In genomic region chr8:74994540-74994939, GRCm38 (mm10) we compare ENCODE assay signal across 8 mouse cellular contexts. TPM values are rescaled to one million over a fixed set of nuclear protein-coding genes. Genes with fewer than 3 reads are reported as not detected.
A peak's percentile ranks its signal among the peaks of the same experiment; 100 is the strongest.
DNase-seq lines count a peak whose midpoint lies in the region; ATAC-seq and TF ChIP-seq lines count a peak whose summit lies in the region.

No protein-coding gene starts in this region.

- peaks cover 14% of the 10 kb centered on the region for H3K36me3 ChIP-seq in heart, embryonic 14.5 days (ENCODE audit: control insufficient read depth, insufficient read depth, low read length)
- H3K36me3 ChIP-seq in limb, embryonic 15.5 days, result peaks cover 11% of the 10 kb centered on the region
- peaks cover 11% of the 10 kb centered on the region for H3K36me3 ChIP-seq in neural tube, embryonic 15.5 days

- peak; percentile 16 for DNase-seq in kidney, adult 9 months
- DNase-seq in kidney, postnatal 25 days, result no peak
- DNase-seq in brain, embryonic 14.5 days (ENCODE audit: low read depth), result peak; percentile 50
- DNase-seq in right cerebral cortex, postnatal 10 days (ENCODE audit: low spot score in 2 of 2), result no peak
- DNase-seq in layer of hippocampus, adult 11-12 months (ENCODE audit: low spot score), result no peak

- H3K27ac ChIP-seq in heart, embryonic 14.5 days (replicated peaks in 1 of 2; ENCODE audit: control insufficient read depth in 1 of 2, insufficient read depth in 1 of 2, low read depth in 2 of 2, low read length in 2 of 2), result peak overlapping the region in 1 of 2 experiments; percentile 95; a peak in 1 of 4 replicates
- peak overlapping the region; percentile 97 for H3K27ac ChIP-seq in limb, embryonic 15.5 days
- peak overlapping the region; percentile 97 for H3K27ac ChIP-seq in neural tube, embryonic 15.5 days (replicated peaks)

- H3K9ac ChIP-seq in heart, embryonic 14.5 days (ENCODE audit: low read length), result peak overlapping the region; percentile 99
- H3K9ac ChIP-seq in limb, embryonic 15.5 days, result no peak overlapping the region
- peak overlapping the region; percentile 99 for H3K9ac ChIP-seq in neural tube, embryonic 15.5 days (replicated peaks)

- H3K4me3 ChIP-seq in heart, embryonic 14.5 days (ENCODE audit: control insufficient read depth in 1 of 2, insufficient read depth in 1 of 2, low read depth in 1 of 2, low read length in 2 of 2), result peak overlapping the region; percentile 87 to 94
- H3K4me3 ChIP-seq in limb, embryonic 15.5 days, result peak overlapping the region; percentile 86
- H3K4me3 ChIP-seq in neural tube, embryonic 15.5 days (replicated peaks), result peak overlapping the region; percentile 87

- no peak for TF ChIP-seq CTCF in brain, embryonic 14.5 days (IDR thresholded peaks at IDR 0.05; ENCODE audit: borderline replicate concordance, extremely low read depth, insufficient read depth, insufficient read length)

- TF ChIP-seq POLR2A in brain, embryonic 14.5 days (IDR thresholded peaks at IDR 0.05; ENCODE audit: borderline replicate concordance, extremely low read depth, insufficient read depth, insufficient read length, poor library complexity, severe bottlenecking), result no peak

- no peaks in the 10 kb centered on the region for H3K27me3 ChIP-seq in heart, embryonic 14.5 days (ENCODE audit: control insufficient read depth, insufficient read depth, low read length)
- H3K27me3 ChIP-seq in limb, embryonic 15.5 days, result no peaks in the 10 kb centered on the region
- H3K27me3 ChIP-seq in neural tube, embryonic 15.5 days (replicated peaks), result 0 out of 2 replicates have a peak, but pooled peaks cover 7% of the 10 kb centered on the region

- H3K9me3 ChIP-seq in heart, embryonic 14.5 days (ENCODE audit: control insufficient read depth, low read length), result no peaks in the 10 kb centered on the region
- H3K9me3 ChIP-seq in limb, embryonic 15.5 days, result no peaks in the 10 kb centered on the region
- H3K9me3 ChIP-seq in neural tube, embryonic 15.5 days (replicated peaks), result no peaks in the 10 kb centered on the region

- peak overlapping the region; percentile 76 for H3K4me2 ChIP-seq in heart, embryonic 14.5 days (ENCODE audit: low read length)
- peak overlapping the region; percentile 58 for H3K4me2 ChIP-seq in limb, embryonic 15.5 days
- peak overlapping the region; percentile 61 for H3K4me2 ChIP-seq in neural tube, embryonic 15.5 days

- WGBS in heart, embryonic 14.5 days, result 9% methylated on average over 7 of the region's 7 CpGs
- WGBS in limb, embryonic 15.5 days, result 2% methylated on average over 7 of the region's 7 CpGs
- 5% methylated on average over 7 of the region's 7 CpGs for WGBS in neural tube, embryonic 15.5 days

- ATAC-seq in heart, embryonic 14.5 days (ENCODE audit: insufficient number of reproducible peaks, insufficient read depth, low FRiP score, low read depth), result no peak
- no peak for ATAC-seq in limb, embryonic 15.5 days (ENCODE audit: insufficient number of reproducible peaks, low FRiP score, low TSS enrichment, low read depth)
- ATAC-seq in neural tube, embryonic 15.5 days (ENCODE audit: low FRiP score), result peak; percentile 13; the same call in 1 of the 2 replicates

- peaks cover 3 to 9% of the 10 kb centered on the region in 2 experiments; a peak in 3 of 4 replicates for H3K4me1 ChIP-seq in heart, embryonic 14.5 days (ENCODE audit: control insufficient read depth in 2 of 2, insufficient read depth in 2 of 2, low read length in 2 of 2)
- peaks cover 4% of the 10 kb centered on the region for H3K4me1 ChIP-seq in limb, embryonic 15.5 days
- H3K4me1 ChIP-seq in neural tube, embryonic 15.5 days, result peaks cover 14% of the 10 kb centered on the region

RNA-seq across cellular contexts. Expression of gene Hmgxb4, which starts 1.4 kb away (rescaled TPM):
- 66.2 and 76.5 TPM in 2 replicates for polyA plus RNA-seq in brain, embryonic 14.5 days (2012; rRNA removed)
- polyA plus RNA-seq in heart, embryonic 14.5 days (2014; fragmentation: Nextera tagmentation; extraction: Ambion mirVana), result 24.8 and 25.7 TPM in 2 replicates
- 31.3 and 37.7 TPM in 2 replicates for polyA plus RNA-seq in limb, embryonic 15.5 days (2015; fragmentation: Nextera tagmentation; extraction: Ambion mirVana)
- polyA plus RNA-seq in neural tube, embryonic 15.5 days (2015; fragmentation: Nextera tagmentation; extraction: Ambion mirVana), result 31.1 and 33.8 TPM in 2 replicates

RNA-seq across cellular contexts. Expression of gene Tom1, which starts 39.0 kb away (rescaled TPM):
- polyA plus RNA-seq in brain, embryonic 14.5 days (2012; rRNA removed), result 14.5 and 25.4 TPM in 2 replicates
- 42.6 and 45.9 TPM in 2 replicates for polyA plus RNA-seq in heart, embryonic 14.5 days (2014; fragmentation: Nextera tagmentation; extraction: Ambion mirVana)
- polyA plus RNA-seq in limb, embryonic 15.5 days (2015; fragmentation: Nextera tagmentation; extraction: Ambion mirVana), result 45.1 and 56.1 TPM in 2 replicates
- polyA plus RNA-seq in neural tube, embryonic 15.5 days (2015; fragmentation: Nextera tagmentation; extraction: Ambion mirVana), result 44.1 and 44.4 TPM in 2 replicates

Comparison
In these comparisons a context has a peak if more than half of its experiments do, and no peak if none do; other contexts are left out.
1. DNase-seq: peak in kidney, adult 9 months (single experiment) and brain, embryonic 14.5 days (single experiment); none in kidney, postnatal 25 days (0 of 2), right cerebral cortex, postnatal 10 days (0 of 2) and layer of hippocampus, adult 11-12 months (single experiment).
2. Peak in every context shown above with its lines, with median percentiles within 50 percentile points of each other: H3K4me2 ChIP-seq and H3K4me3 ChIP-seq.